Mouse (Mus musculus): ENCODE results near the gene Rhox9.
"Not testable (repeated sequence)": the region's sequence is repeated elsewhere in the genome, so short reads cannot be mapped to it uniquely, and the experiment has no call there.

The Rhox9 gene

GRCm38 (mm10) chrX:37901670-37902069 lies at the start of gene Rhox9:
TSS of gene Rhox9 (minus strand) at chrX:37901770.
- DNase-seq, result not testable (repeated sequence)

DNA sequence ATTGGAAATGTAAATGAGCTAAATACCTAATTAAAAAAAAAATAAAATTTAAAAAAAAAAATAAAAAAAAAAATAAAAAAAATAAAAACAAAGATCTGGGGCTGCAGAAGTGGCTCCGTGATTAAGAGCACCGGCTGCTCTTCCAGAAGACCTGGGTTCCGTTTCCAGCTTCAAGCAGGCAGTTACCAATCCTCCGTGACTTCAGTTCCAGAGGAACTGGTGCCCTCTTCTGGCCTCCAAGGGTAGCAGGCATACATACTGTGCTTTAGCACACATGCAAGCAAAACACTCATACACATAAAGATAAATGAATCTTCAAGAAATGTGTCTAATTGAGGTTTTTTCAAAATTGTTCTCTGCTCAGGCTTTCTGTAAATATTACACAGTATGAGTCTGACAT lies 14.7 kb upstream of the Rhox9 start:
- DNase-seq, result no peak

DNA sequence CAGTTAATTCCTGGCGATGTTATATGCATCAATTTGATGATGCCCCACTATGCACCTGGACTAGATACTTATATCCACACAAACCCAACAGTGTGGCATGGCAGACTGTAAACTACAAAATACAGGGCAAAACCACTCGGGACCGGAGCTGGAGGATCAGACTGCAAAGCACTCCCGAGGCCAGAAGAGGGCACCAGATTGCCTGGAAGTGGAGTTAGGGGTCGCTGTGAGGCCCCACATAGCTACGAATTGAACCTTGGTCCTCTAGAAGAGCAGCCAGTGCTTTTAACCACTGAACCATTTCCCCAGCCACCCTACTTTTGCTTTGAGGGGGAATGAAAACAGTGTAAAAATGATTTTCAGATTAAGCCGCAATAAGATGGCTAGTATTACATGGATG lies 7.0 kb upstream of the Rhox9 start:
- DNase-seq, result no peak

DNA sequence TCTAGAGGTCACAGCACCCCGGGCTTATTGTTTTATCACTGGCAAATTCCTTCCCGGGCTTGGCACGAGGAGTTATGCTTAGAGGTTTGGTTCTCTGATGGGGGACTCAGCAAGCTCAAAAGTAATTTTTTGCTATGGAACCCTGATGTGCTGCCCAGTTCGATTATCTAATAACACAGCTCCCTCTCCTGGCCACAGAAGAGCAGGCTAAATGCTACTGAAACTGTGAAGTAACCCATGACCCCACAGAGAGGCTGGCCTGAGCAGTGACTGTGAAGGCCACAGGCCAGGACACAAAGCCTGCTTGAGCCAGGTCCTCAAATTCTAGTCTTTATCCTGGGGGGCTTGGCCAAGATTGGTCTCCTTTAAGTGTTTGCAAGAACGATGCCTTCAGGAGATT lies 2.2 kb upstream of the Rhox9 start:
- no peak for DNase-seq

DNA sequence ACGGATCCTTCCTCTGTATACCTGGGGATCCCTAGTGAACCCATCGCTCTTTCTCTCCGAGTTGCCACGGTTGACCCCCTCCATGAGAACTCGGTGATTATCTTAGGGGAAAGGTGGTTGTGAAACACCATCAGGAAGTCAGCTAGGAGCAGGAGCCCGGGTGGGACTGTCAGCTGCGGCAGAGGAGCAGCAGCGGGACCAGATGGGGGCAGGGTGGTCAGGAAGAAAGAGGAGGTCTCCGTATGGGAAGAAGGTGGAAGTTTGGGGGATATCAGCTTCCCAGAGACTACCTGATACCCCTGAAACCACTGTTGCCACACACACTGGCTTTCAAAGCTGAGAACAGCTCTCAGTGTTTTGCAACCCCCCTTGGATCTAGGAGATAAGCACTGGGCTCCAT lies 4.4 kb downstream of the Rhox9 start, which contains the start of gene Rhox7b:
Gene Rhox7b, minus strand, starts transcription at position 101 of the 400 bp plus-strand sequence.
- DNase-seq, result not testable (repeated sequence)

GRCm38 (mm10) chrX:37878844-37879243 lies 22.7 kb downstream of the Rhox9 start, which contains the start of gene Rhox8:
TSS of gene Rhox8 (minus strand) at chrX:37878944.
- no peak for DNase-seq

GRCm38 (mm10) chrX:37871641-37872040 lies 29.9 kb downstream of the Rhox9 start:
- DNase-seq, result no peak

All from cerebellum, adult 11-12 months (tissue).